Mouse (Mus musculus): ENCODE data around the gene Maff. TPM values are rescaled to one million over a fixed set of nuclear protein-coding genes. Genes with fewer than 3 reads are reported as not detected.

Maff gene
- polyA plus RNA-seq, 1 experiment from 2014 or later = 1.2 TPM

GRCm38 (mm10) chr15:79400975-79401365 lies 54.5 kb downstream of the Maff start:
- Histone ChIP-seq H3K27me3 (ENCODE audit: control insufficient read depth, insufficient read depth, low read length) (no peaks in the 10 kb centered on the region), H3K4me1 (ENCODE audit: control insufficient read depth, insufficient read depth, low read length) (peaks cover 25% of the 10 kb centered on the region), H3K4me3 (ENCODE audit: low read depth, low read length) (no peak overlapping the region), H3K9me3 (ENCODE audit: control insufficient read depth, low read length) (no peaks in the 10 kb centered on the region), H3K4me2 (ENCODE audit: low read depth) (no peak overlapping the region), H3K27ac (ENCODE audit: low read depth, low read length) (0 out of 2 replicates have a peak overlapping the region, but pooled peaks have one; percentile 44), H3K36me3 (ENCODE audit: control insufficient read depth, insufficient read depth, low read length) (no peaks in the 10 kb centered on the region), H3K9ac (ENCODE audit: low read length) (no peak overlapping the region; the same call in 1 of the 2 replicates)
- ATAC-seq (ENCODE audit: insufficient read depth, low FRiP score, low TSS enrichment) = no peak
- WGBS = 68% methylated on average over 7 of the region's 7 CpGs
- DNase-seq (ENCODE audit: low spot score) = no peak

GRCm38 (mm10) chr15:79402176-79402575 lies 55.8 kb downstream of the Maff start:
- Histone ChIP-seq H3K9me3 (ENCODE audit: control insufficient read depth, low read length) (no peaks in the 10 kb centered on the region), H3K4me1 (ENCODE audit: control insufficient read depth, insufficient read depth, low read length) (peaks cover 25% of the 10 kb centered on the region), H3K27ac (ENCODE audit: low read depth, low read length) (no peak overlapping the region), H3K36me3 (ENCODE audit: control insufficient read depth, insufficient read depth, low read length) (no peaks in the 10 kb centered on the region), H3K9ac (ENCODE audit: low read length) (peak overlapping the region; percentile 82), H3K4me2 (ENCODE audit: low read depth) (peak overlapping the region; percentile 57), H3K4me3 (ENCODE audit: low read depth, low read length) (peak overlapping the region; percentile 96), H3K27me3 (ENCODE audit: control insufficient read depth, insufficient read depth, low read length) (no peaks in the 10 kb centered on the region)
- 31% methylated on average over 5 of the region's 5 CpGs for WGBS
- no peak for ATAC-seq (ENCODE audit: insufficient read depth, low FRiP score, low TSS enrichment)
- DNase-seq (ENCODE audit: low spot score) = no peak

GRCm38 (mm10) chr15:79402836-79403762 lies 56.7 kb downstream of the Maff start, which contains the start of gene Tmem184b:
Tmem184b (minus strand) TSS chr15:79403569.
- Histone ChIP-seq H3K4me2 (ENCODE audit: low read depth) (peak within 1 kb of the TSS; percentile 57), H3K9me3 (ENCODE audit: control insufficient read depth, low read length) (no peaks in the 10 kb centered on the region), H3K27ac (ENCODE audit: low read depth, low read length) (peak within 1 kb of the TSS; percentile 49), H3K4me1 (ENCODE audit: control insufficient read depth, insufficient read depth, low read length) (peaks cover 25% of the 10 kb centered on the region), H3K27me3 (ENCODE audit: control insufficient read depth, insufficient read depth, low read length) (no peaks in the 10 kb centered on the region), H3K36me3 (ENCODE audit: control insufficient read depth, insufficient read depth, low read length) (no peaks in the 10 kb centered on the region), H3K4me3 (ENCODE audit: low read depth, low read length) (peak within 1 kb of the TSS; percentile 96), H3K9ac (ENCODE audit: low read length) (peak within 1 kb of the TSS; percentile 82)
- DNase-seq (ENCODE audit: low spot score) = peak; percentile 93
- ATAC-seq (ENCODE audit: insufficient read depth, low FRiP score, low TSS enrichment) = peak; percentile 84
- WGBS = under 1% methylated on average over 85 of the region's 90 CpGs

GRCm38 (mm10) chr15:79403763-79404210 lies 57.4 kb downstream of the Maff start:
- Histone ChIP-seq H3K4me2 (ENCODE audit: low read depth) (peak overlapping the region; percentile 57), H3K36me3 (ENCODE audit: control insufficient read depth, insufficient read depth, low read length) (no peaks in the 10 kb centered on the region), H3K4me3 (ENCODE audit: low read depth, low read length) (peak overlapping the region; percentile 96), H3K9ac (ENCODE audit: low read length) (peak overlapping the region; percentile 82), H3K9me3 (ENCODE audit: control insufficient read depth, low read length) (no peaks in the 10 kb centered on the region), H3K27me3 (ENCODE audit: control insufficient read depth, insufficient read depth, low read length) (no peaks in the 10 kb centered on the region), H3K27ac (ENCODE audit: low read depth, low read length) (no peak overlapping the region), H3K4me1 (ENCODE audit: control insufficient read depth, insufficient read depth, low read length) (peaks cover 25% of the 10 kb centered on the region)
- 23% methylated on average over 9 of the region's 9 CpGs for WGBS
- DNase-seq (ENCODE audit: low spot score) (no peak), ATAC-seq (ENCODE audit: insufficient read depth, low FRiP score, low TSS enrichment) (no peak)

- Histone ChIP-seq H3K4me1 (ENCODE audit: control insufficient read depth, insufficient read depth, low read length) (peaks cover 25% of the 10 kb centered on the region), H3K9ac (ENCODE audit: low read length) (no peak overlapping the region), H3K9me3 (ENCODE audit: control insufficient read depth, low read length) (no peaks in the 10 kb centered on the region), H3K4me3 (ENCODE audit: low read depth, low read length) (no peak overlapping the region), H3K4me2 (ENCODE audit: low read depth) (no peak overlapping the region), H3K36me3 (ENCODE audit: control insufficient read depth, insufficient read depth, low read length) (no peaks in the 10 kb centered on the region), H3K27me3 (ENCODE audit: control insufficient read depth, insufficient read depth, low read length) (no peaks in the 10 kb centered on the region), H3K27ac (ENCODE audit: low read depth, low read length) (no peak overlapping the region)
- WGBS = 65% methylated on average over 1 of the region's 1 CpGs
- DNase-seq (ENCODE audit: low spot score) (no peak), ATAC-seq (ENCODE audit: insufficient read depth, low FRiP score, low TSS enrichment) (no peak)
Measured at GRCm38 (mm10) chr15:79404277-79404676, 57.9 kb downstream of the Maff start.

GRCm38 (mm10) chr15:79406564-79406963 lies 60.1 kb downstream of the Maff start:
- no peak for ATAC-seq (ENCODE audit: insufficient read depth, low FRiP score, low TSS enrichment)
- WGBS = 82% methylated on average over 4 of the region's 4 CpGs

More at GRCm38 (mm10) chr15:79406564-79406963, 60.1 kb downstream of the Maff start:
- no peaks in the 10 kb centered on the region for H3K36me3 ChIP-seq (ENCODE audit: control insufficient read depth, insufficient read depth, low read length)
- no peak overlapping the region for H3K4me3 ChIP-seq (ENCODE audit: low read depth, low read length)
- H3K27me3 ChIP-seq (ENCODE audit: control insufficient read depth, insufficient read depth, low read length) = no peaks in the 10 kb centered on the region
- H3K9ac ChIP-seq (ENCODE audit: low read length) = no peak overlapping the region
- no peak for DNase-seq (ENCODE audit: low spot score)
- no peak overlapping the region for H3K27ac ChIP-seq (ENCODE audit: low read depth, low read length)
- H3K4me2 ChIP-seq (ENCODE audit: low read depth) = no peak overlapping the region
- H3K9me3 ChIP-seq (ENCODE audit: control insufficient read depth, low read length) = no peaks in the 10 kb centered on the region
- peaks cover 12% of the 10 kb centered on the region for H3K4me1 ChIP-seq (ENCODE audit: control insufficient read depth, insufficient read depth, low read length)

MicroRNAs within 50 kb of the gene (microRNA counts, 519-probe panel; counts per million panel counts)
- 171 counts per million, percentile 57 among the panel's probes with 10 or more counts for microRNA mmu-miR-1943

Small RNA genes within 50 kb of the gene (microRNA-seq; reads per million reads assigned to microRNA genes)
- gene Mir1943 = 1.3 reads per million

Other genes with a start within 250 kb of the Maff start
- 6.8 and 7.9 TPM in 2 replicates for gene Micall1, start 237.7 kb upstream of the Maff start, polyA plus RNA-seq (2014; fragmentation: Nextera tagmentation; extraction: Ambion mirVana)
- 301 and 311 TPM in 2 replicates for gene Polr2f, start 205.6 kb upstream of the Maff start, polyA plus RNA-seq (2014; fragmentation: Nextera tagmentation; extraction: Ambion mirVana)
- gene 1700088E04Rik, start 205.4 kb upstream of the Maff start, polyA plus RNA-seq (2014; fragmentation: Nextera tagmentation; extraction: Ambion mirVana) = 8.8 and 9.4 TPM in 2 replicates
- 25.3 and 32.9 TPM in 2 replicates for gene Sox10, start 181.4 kb upstream of the Maff start, polyA plus RNA-seq (2014; fragmentation: Nextera tagmentation; extraction: Ambion mirVana)
- gene Pick1, start 117.4 kb upstream of the Maff start, polyA plus RNA-seq (2014; fragmentation: Nextera tagmentation; extraction: Ambion mirVana) = 27.3 and 28.8 TPM in 2 replicates
- gene Gm49486, start 117.2 kb upstream of the Maff start, polyA plus RNA-seq (2014; fragmentation: Nextera tagmentation; extraction: Ambion mirVana) = 0.38 and 0.49 TPM in 2 replicates
- not detected in 2 replicates for gene Slc16a8, start 91.9 kb upstream of the Maff start, polyA plus RNA-seq (2014; fragmentation: Nextera tagmentation; extraction: Ambion mirVana)
- gene Baiap2l2, start 61.1 kb upstream of the Maff start, polyA plus RNA-seq (2014; fragmentation: Nextera tagmentation; extraction: Ambion mirVana) = 1.9 and 2.3 TPM in 2 replicates
- 21.9 and 22.9 TPM in 2 replicates for gene Pla2g6, start 18.2 kb upstream of the Maff start, polyA plus RNA-seq (2014; fragmentation: Nextera tagmentation; extraction: Ambion mirVana)
- 51.2 and 52.9 TPM in 2 replicates for gene Tmem184b, start 56.9 kb downstream of the Maff start, polyA plus RNA-seq (2014; fragmentation: Nextera tagmentation; extraction: Ambion mirVana)
- 192 and 213 TPM in 2 replicates for gene Csnk1e, start 108.9 kb downstream of the Maff start, polyA plus RNA-seq (2014; fragmentation: Nextera tagmentation; extraction: Ambion mirVana)
- not detected in 2 replicates for gene Kcnj4, start 158.6 kb downstream of the Maff start, polyA plus RNA-seq (2014; fragmentation: Nextera tagmentation; extraction: Ambion mirVana)
- 12.1 and 16.9 TPM in 2 replicates for gene Kdelr3, start 169.8 kb downstream of the Maff start, polyA plus RNA-seq (2014; fragmentation: Nextera tagmentation; extraction: Ambion mirVana)
- 87.0 and 88.8 TPM in 2 replicates for gene Ddx17, start 200.1 kb downstream of the Maff start, polyA plus RNA-seq (2014; fragmentation: Nextera tagmentation; extraction: Ambion mirVana)

Measured in neural tube, embryonic 11.5 days (tissue).